Mouse (Mus musculus): ENCODE measurements around the gene Plscr2. TPM values are rescaled to one million over a fixed set of nuclear protein-coding genes. Genes with fewer than 3 reads are reported as not detected.

Plscr2 gene
- total and polyA plus RNA-seq, 2 experiments from 2014 or later, result 9.7 to 12.9 TPM

DNA sequence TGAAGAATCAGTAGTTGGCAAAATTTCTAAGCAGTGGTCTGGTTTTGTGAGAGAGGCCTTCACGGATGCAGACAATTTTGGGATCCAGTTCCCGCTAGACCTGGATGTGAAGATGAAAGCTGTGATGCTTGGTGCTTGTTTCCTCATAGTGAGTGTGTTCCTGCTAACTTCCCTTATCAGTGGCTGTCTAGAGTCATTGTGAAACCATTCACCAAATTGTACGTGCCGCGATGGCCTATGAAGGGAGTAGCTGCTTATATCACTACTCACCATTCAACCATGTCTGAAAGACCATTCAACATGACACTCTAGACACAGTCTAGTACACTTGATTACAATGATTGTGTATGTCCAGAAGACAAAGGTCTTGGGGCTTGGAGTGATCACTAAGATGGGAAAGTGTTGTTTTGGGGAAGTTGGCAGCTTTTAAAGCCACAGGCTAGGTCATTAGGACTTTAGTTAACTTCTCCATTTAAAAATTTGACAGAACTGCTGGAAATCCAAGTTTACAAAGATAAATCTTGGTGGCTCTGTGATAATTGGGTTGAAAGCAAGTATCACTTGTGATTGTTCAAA lies 5.5 kb upstream of the Plscr2 start:
- no peaks in the 10 kb centered on the region for H3K9me3 ChIP-seq (replicated peaks; ENCODE audit: control insufficient read depth, low read length)
- no peak overlapping the region for H3K27ac ChIP-seq (ENCODE audit: low read depth)
- H3K4me3 ChIP-seq (ENCODE audit: low read depth, low read length), result no peak overlapping the region
- no peaks in the 10 kb centered on the region for H3K27me3 ChIP-seq (ENCODE audit: control insufficient read depth, insufficient read depth, low read length)
- peaks cover 17% of the 10 kb centered on the region for H3K36me3 ChIP-seq (replicated peaks; ENCODE audit: control insufficient read depth, insufficient read depth, low read length)
- H3K4me1 ChIP-seq (ENCODE audit: control insufficient read depth, insufficient read depth), result 0 out of 2 replicates have a peak, but pooled peaks cover 6% of the 10 kb centered on the region
- TF ChIP-seq EP300 (IDR thresholded peaks at IDR 0.05; ENCODE audit: low read depth) (no peak), CTCF (IDR thresholded peaks at IDR 0.05; ENCODE audit: low read depth) (no peak)
- no peak overlapping the region for H3K9ac ChIP-seq (replicated peaks; ENCODE audit: low read depth, low read length)
- ATAC-seq (ENCODE audit: insufficient read depth, low read depth) (no peak), DNase-seq (ENCODE audit: low spot score) (no peak)
- H3K4me2 ChIP-seq (ENCODE audit: low read depth, low read length), result no peak overlapping the region
- WGBS, result 79% methylated on average over 5 of the region's 5 CpGs

DNA sequence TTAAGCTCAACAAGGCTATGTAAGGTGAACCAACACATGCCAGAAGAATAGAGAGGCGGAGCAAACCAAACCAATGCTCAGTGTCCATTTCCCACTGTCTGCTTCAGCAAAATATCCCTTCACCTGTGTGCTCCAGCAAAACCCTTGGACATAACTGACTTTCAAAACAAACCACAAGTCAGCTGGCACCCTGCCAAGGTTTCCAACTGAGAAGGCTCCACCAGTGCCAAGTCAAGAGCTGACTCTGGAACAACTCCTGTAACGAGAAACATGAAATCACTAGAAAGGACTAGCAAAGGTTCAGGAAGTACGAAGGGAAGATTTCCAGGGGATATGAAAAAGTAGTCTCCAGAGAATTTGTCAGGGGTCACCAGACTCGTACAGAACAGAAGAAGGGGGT lies 4.5 kb upstream of the Plscr2 start:
- H3K27ac ChIP-seq (ENCODE audit: low read depth), result peak overlapping the region; percentile 52
- 31% methylated on average over 4 of the region's 4 CpGs for WGBS
- 0 out of 2 replicates have a peak, but pooled peaks have one; percentile 21 for ATAC-seq (ENCODE audit: insufficient read depth, low read depth)

DNA sequence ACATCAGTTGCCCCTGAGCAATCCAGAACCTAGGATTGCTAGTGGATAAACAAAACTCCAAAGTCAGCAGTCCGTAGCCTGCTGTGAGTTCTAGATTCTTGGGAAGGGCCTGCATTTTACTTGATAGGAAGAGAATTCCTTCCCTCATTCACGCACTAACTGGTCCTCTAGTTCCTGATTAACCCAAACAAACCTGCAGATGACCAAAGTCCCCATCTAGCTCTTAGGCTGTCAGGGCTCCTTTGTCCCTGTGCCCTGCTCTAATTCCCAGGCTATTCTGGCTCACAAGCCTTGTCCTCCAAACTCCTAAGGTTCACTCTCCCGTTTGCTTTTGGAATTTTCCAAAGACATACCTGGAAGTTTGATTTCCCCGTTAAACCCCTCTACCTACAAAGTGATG lies 2.8 kb upstream of the Plscr2 start:
- Histone ChIP-seq H3K36me3 (replicated peaks; ENCODE audit: control insufficient read depth, insufficient read depth, low read length) (0 out of 2 replicates have a peak, but pooled peaks cover 6% of the 10 kb centered on the region), H3K9ac (replicated peaks; ENCODE audit: low read depth, low read length) (no peak overlapping the region), H3K4me2 (ENCODE audit: low read depth, low read length) (no peak overlapping the region), H3K4me3 (ENCODE audit: low read depth, low read length) (no peak overlapping the region), H3K4me1 (ENCODE audit: control insufficient read depth, insufficient read depth) (peaks cover 11% of the 10 kb centered on the region; the same call in 1 of the 2 replicates), H3K27ac (ENCODE audit: low read depth) (no peak overlapping the region), H3K9me3 (replicated peaks; ENCODE audit: control insufficient read depth, low read length) (no peaks in the 10 kb centered on the region), H3K27me3 (ENCODE audit: control insufficient read depth, insufficient read depth, low read length) (no peaks in the 10 kb centered on the region)
- no peak for DNase-seq (ENCODE audit: low spot score)
- TF ChIP-seq EP300 (IDR thresholded peaks at IDR 0.05; ENCODE audit: low read depth) (no peak), CTCF (IDR thresholded peaks at IDR 0.05; ENCODE audit: low read depth) (no peak)
- ATAC-seq (ENCODE audit: insufficient read depth, low read depth), result no peak
- 84% methylated on average over 4 of the region's 4 CpGs for WGBS

More for the DNA sequence above, 4.5 kb upstream of the Plscr2 start:
- Histone ChIP-seq H3K4me1 (ENCODE audit: control insufficient read depth, insufficient read depth) (peaks cover 10% of the 10 kb centered on the region; the same call in 1 of the 2 replicates), H3K4me2 (ENCODE audit: low read depth, low read length) (no peak overlapping the region), H3K9me3 (replicated peaks; ENCODE audit: control insufficient read depth, low read length) (no peaks in the 10 kb centered on the region), H3K4me3 (ENCODE audit: low read depth, low read length) (no peak overlapping the region), H3K36me3 (replicated peaks; ENCODE audit: control insufficient read depth, insufficient read depth, low read length) (peaks cover 13% of the 10 kb centered on the region; the same call in 1 of the 2 replicates), H3K9ac (replicated peaks; ENCODE audit: low read depth, low read length) (no peak overlapping the region), H3K27me3 (ENCODE audit: control insufficient read depth, insufficient read depth, low read length) (no peaks in the 10 kb centered on the region)
- TF ChIP-seq CTCF (IDR thresholded peaks at IDR 0.05; ENCODE audit: low read depth) (no peak), EP300 (IDR thresholded peaks at IDR 0.05; ENCODE audit: low read depth) (no peak)
- peak; percentile 65 for DNase-seq (ENCODE audit: low spot score)

DNA sequence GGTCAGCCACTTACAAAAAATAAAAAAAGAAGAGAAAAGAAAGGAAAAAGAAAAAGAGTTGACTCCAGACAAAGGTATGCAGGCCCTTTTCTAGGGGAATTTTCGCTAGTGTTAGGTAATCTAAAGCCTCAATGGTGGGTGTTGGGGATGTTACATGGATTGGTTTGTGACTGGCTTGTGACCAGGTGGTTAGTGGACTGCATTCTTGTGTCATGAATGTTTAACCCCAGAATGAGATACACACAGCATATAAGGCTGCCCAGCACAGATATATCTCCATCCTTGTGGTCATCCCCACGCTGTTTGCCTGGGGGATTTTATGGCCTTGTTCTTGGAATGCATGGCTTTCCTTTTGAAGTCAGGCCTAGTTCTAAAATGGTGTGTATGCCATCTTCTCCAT lies 2.1 kb upstream of the Plscr2 start:
- H3K4me1 ChIP-seq (ENCODE audit: control insufficient read depth, insufficient read depth), result peaks cover 16% of the 10 kb centered on the region
- 0 out of 2 replicates have a peak, but pooled peaks cover 6% of the 10 kb centered on the region for H3K36me3 ChIP-seq (replicated peaks; ENCODE audit: control insufficient read depth, insufficient read depth, low read length)
- no peak overlapping the region for H3K4me2 ChIP-seq (ENCODE audit: low read depth, low read length)
- DNase-seq (ENCODE audit: low spot score), result no peak
- TF ChIP-seq CTCF (IDR thresholded peaks at IDR 0.05; ENCODE audit: low read depth), result no peak
- TF ChIP-seq EP300 (IDR thresholded peaks at IDR 0.05; ENCODE audit: low read depth), result no peak
- H3K4me3 ChIP-seq (ENCODE audit: low read depth, low read length), result no peak overlapping the region
- no peaks in the 10 kb centered on the region for H3K27me3 ChIP-seq (ENCODE audit: control insufficient read depth, insufficient read depth, low read length)
- H3K9me3 ChIP-seq (replicated peaks; ENCODE audit: control insufficient read depth, low read length), result no peaks in the 10 kb centered on the region
- WGBS, result 87% methylated on average over 2 of the region's 2 CpGs
- H3K27ac ChIP-seq (ENCODE audit: low read depth), result no peak overlapping the region
- H3K9ac ChIP-seq (replicated peaks; ENCODE audit: low read depth, low read length), result no peak overlapping the region
- no peak for ATAC-seq (ENCODE audit: insufficient read depth, low read depth)

DNA sequence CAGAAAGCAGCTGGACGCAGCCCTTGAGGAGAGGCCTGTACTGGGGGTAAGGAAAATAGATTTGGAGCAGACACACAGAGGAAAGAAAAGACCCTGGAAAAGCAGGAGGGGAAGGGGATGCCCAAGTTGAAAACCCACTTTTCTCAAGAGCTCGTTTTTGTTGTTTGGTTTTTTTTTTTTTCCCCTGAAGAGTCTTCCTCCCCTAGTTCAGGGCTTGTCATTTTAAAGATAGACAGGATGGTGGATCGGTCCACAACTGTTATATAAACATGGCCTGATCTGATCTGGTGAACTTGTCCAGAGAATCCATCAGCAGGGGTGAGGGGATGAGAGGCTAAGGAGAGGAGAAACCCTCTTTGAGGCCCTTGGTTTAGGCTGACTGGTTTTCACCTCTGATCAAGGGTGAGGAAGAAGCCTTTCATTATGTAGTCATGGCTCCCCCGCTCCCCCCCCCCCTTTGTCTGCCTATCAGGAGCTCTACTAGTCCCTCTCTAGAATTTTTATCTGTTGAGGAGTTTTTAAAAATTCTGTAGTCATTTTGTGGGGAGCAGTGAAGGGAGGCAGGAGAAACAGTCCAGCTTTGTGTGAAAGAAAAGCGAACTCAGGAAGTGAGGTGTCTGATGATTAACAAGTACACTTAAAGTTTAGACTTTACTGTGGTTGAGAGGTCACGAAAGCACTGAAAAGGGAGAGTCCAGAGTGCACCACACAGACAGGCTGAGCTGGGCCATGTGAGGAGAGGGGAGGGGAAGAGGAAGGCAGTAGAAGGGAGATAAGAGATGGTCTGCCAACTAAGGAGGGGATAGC lies 1.2 kb upstream of the Plscr2 start:
- H3K27ac ChIP-seq (ENCODE audit: low read depth), result peak overlapping the region; percentile 30; the same call in 1 of the 2 replicates
- ATAC-seq (ENCODE audit: insufficient read depth, low read depth) (no peak), DNase-seq (ENCODE audit: low spot score) (no peak)
- H3K9ac ChIP-seq (replicated peaks; ENCODE audit: low read depth, low read length), result no peak overlapping the region
- WGBS, result 58% methylated on average over 6 of the region's 6 CpGs
- H3K4me1 ChIP-seq (ENCODE audit: control insufficient read depth, insufficient read depth), result peaks cover 16% of the 10 kb centered on the region
- no peak overlapping the region for H3K4me3 ChIP-seq (ENCODE audit: low read depth, low read length)
- no peak for TF ChIP-seq CTCF (IDR thresholded peaks at IDR 0.05; ENCODE audit: low read depth)
- TF ChIP-seq EP300 (IDR thresholded peaks at IDR 0.05; ENCODE audit: low read depth), result no peak
- H3K36me3 ChIP-seq (replicated peaks; ENCODE audit: control insufficient read depth, insufficient read depth, low read length), result 0 out of 2 replicates have a peak, but pooled peaks cover 6% of the 10 kb centered on the region
- H3K9me3 ChIP-seq (replicated peaks; ENCODE audit: control insufficient read depth, low read length), result no peaks in the 10 kb centered on the region
- H3K27me3 ChIP-seq (ENCODE audit: control insufficient read depth, insufficient read depth, low read length), result no peaks in the 10 kb centered on the region
- no peak overlapping the region for H3K4me2 ChIP-seq (ENCODE audit: low read depth, low read length)
